Mouse (Mus musculus) embryonic fibroblast, embryonic 13.5 days (primary cell): ENCODE measurements around the gene Klrb1a.

Experiments used
- CTCF ChIP-seq: IDR thresholded peaks from 2 replicates; pipeline ENCODE4 v1.5.1; 2011; ENCODE audit warnings: mild to moderate bottlenecking, control low read depth, low read length, moderate library complexity, borderline replicate concordance; ENCODE audit not compliant: insufficient read depth
- POLR2A ChIP-seq: IDR thresholded peaks from 2 replicates; pipeline ENCODE4 v1.6.1; 2011; ENCODE audit warnings: low read depth, mild to moderate bottlenecking, control low read depth, low read length, moderate library complexity

DNA sequence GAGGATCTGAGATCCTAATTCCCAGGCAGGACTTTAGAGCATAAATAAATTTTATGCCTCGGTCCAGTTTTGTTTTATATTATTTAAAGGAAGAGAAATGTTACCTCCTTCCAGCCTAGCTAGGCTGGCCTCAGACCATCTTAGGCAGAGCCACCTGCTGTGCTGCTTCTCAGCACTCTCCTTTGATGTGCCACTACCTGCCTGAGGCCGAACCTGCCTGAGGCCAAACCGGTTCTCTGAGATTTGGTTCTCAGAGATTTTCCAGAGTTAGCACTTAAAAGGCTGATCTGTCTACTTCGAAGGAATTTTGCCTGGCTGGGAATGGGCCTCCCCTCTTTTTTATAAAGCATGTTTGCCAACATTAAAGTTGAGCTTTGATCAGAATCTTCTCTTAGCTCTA is 46.6 kb upstream of the Klrb1a start:
- TF ChIP-seq CTCF (no peak), POLR2A (no peak)
